Mouse (Mus musculus) ES-Bruce4 (cell line): ENCODE data around the gene Agl.

Experiments used
- CTCF ChIP-seq: IDR thresholded peaks from one replicate; pipeline ENCODE4 v1.8.1; 2011; ENCODE audit warnings: low read depth, low read length
- EP300 ChIP-seq: IDR thresholded peaks from 2 replicates; pipeline ENCODE4 v1.6.1; 2011; ENCODE audit warnings: low read depth, low read length; ENCODE audit not compliant: insufficient read depth

DNA sequence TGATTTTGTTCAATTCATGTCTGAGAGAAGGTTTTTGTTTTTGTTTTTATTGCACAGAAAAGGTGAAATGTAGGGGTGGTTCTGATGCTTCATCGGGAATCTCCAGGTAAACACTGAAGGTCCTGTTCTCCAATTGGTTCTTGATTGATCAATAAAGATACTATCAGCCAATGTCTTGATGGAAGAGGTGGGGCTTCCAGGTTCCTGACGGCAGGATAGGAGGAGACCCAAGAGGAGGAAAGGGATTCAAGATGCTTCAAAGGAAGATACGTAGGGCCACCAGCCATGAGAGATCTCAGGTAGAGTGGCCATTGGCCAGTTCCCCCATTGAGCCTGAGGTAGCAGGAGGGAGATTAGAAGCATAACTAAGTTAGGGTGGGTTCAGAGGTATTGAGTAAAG is 89.0 kb downstream of the Agl start:
- TF ChIP-seq EP300: no peak
- no peak for TF ChIP-seq CTCF
